Mouse (Mus musculus): Measurements from ENCODE around the gene Rbfox3. TPM values are rescaled to one million over a fixed set of nuclear protein-coding genes. Genes with fewer than 3 reads are reported as not detected.
A peak's percentile ranks its signal among the peaks of the same experiment; 100 is the strongest.

The Rbfox3 gene
- total RNA-seq, 2 experiments from 2014 or later, result 0.10 TPM; not detected in 1

- DNase-seq, result no peak
Measured at GRCm38 (mm10) chr11:118755003-118755402, 156.4 kb downstream of the Rbfox3 start.

DNA sequence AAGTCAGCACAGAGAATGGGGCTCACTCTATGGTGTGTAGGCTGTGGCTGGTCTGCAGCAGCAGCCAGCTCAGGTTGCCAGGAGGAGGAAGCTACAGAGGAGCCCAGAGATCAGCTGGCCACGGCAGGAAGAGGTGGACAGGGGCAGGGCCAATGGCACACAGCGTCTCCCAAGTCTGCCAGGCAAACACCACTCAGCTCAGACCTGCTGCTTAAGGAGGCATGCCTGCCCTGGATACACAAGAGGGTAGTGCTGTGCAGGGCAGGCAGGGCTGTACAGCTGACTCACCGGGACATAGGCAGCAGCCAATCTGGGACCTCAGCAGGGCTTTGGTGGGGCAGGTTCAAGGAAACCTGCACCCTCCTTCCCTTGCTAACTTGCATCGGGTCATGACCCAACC is 156.9 kb downstream of the Rbfox3 start:
- DNase-seq, result no peak

DNA sequence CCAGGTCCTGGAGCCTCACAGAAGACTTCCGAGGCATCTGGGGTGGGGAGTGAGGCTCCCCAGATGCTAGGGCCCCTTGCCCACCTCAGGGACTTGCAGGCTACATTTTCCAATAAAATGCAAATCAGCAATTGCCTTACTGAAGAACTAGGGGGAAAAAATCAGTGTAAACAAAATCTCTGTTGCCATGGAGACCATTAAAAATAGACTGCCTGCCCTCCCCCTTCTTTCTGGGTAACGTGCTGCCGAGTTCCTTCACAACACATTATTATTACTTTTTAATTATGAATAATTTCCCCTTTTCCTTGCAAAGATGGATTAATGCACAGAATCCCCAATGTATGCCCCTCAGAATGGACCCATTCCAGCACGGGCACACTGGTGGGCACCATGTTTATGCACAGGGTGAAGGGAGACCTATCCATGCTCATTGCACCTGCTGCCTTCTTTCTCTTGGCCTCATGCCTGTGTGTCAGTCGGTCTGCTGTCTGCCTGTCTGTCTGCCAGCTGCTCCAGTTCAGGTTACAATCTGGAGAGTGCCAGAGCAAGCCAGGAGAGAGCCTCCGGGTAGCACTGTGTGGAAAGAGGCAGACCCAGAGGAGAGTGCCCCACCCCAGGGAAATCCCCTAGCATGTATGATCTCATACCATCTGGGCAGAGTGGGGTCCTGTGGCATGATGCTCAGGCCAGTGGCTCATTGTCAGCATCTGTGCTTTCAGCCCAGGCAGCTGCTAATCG is 159.3 kb downstream of the Rbfox3 start:
- DNase-seq, result no peak

GRCm38 (mm10) chr11:118750745-118751330 is 160.6 kb downstream of the Rbfox3 start:
- DNase-seq, result no peak

DNA sequence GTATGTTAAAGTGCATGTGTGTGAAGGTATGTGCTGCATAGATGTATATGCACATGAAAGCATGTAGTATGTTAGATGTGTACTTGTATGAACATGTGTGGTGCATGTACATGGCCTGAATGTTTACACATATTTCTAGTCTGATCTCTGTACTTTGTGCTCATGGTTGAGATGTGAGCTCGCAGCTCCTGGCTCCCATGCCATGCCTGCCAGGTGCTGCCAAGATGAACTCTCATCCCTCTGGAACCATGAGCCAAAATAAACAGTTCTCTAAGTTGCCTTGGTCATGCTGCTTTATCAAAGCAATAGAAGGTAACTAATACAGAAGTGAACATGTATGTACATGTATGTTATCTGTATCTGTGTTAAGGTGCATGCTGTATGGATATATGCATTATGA is 161.9 kb downstream of the Rbfox3 start:
- DNase-seq, result no peak

- DNase-seq, result peak; percentile 40 to 49
Measured at GRCm38 (mm10) chr11:118748622-118749021, 162.8 kb downstream of the Rbfox3 start.

DNA sequence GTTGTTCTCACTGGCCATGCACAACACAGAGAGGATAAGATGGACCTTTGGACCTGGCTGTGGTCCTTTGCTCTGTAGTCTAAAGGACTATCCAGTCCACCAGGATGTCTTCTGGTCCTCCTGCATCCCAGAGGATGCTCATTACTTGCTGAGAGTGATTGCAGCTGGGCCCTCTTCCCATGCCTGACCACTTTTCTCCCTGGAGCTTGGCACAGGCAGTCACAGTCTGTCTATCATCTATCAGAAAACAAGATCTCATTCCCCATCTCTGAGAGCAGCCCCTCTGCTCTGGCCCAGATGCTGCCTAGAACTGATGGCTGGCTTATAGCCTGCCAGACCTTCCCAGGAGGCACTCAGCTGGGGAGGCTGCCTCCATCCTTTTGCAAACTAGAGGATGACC is 166.1 kb downstream of the Rbfox3 start:
- DNase-seq, result no peak

DNA sequence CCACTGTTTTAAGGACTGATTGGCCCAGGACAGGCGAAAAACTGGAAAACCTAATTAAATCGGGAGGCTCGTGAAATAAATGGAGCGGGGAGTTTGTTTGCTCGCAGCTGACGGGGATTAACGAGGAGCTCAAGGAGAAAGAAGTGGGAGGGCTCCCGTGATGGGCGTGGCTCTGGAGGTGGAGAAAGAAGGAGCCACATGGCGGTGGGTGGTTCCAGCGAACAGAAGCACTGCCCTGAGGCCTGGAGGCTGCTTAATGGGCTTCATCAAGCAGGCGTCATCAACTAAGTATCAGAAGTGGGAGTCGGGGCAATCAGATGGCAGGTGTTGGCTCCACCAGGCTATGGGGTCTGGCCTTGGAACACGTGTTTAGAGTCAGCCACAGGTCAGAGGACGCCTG is 166.6 kb downstream of the Rbfox3 start:
- DNase-seq, result peak; percentile 60 to 66

- peak; percentile 52 to 72 for DNase-seq
Measured at GRCm38 (mm10) chr11:118742762-118743161, 168.6 kb downstream of the Rbfox3 start.

GRCm38 (mm10) chr11:118741262-118741661 is 170.1 kb downstream of the Rbfox3 start:
- DNase-seq, result peak in 1 of 2 experiments; percentile 23

DNA sequence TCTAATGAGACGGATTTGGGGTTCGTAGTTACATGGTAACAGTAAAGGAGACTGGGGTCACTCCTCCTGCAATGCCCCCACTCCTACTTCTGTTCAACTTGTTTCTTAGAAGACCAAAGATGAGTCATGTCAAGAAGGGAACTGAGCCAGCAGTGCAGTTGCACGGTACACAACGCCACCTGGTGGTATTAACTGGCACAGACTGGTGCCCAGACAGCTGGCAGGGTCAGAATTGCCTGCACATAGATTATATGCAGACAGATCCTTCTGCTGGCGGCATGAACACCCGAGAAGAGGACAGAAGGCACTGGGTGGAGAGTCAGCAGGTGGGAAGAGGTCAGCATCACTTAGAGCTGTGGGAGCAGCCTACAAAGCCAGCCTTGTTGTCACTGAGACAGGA is 171.4 kb downstream of the Rbfox3 start:
- peak; percentile 72 to 84 for DNase-seq

DNA sequence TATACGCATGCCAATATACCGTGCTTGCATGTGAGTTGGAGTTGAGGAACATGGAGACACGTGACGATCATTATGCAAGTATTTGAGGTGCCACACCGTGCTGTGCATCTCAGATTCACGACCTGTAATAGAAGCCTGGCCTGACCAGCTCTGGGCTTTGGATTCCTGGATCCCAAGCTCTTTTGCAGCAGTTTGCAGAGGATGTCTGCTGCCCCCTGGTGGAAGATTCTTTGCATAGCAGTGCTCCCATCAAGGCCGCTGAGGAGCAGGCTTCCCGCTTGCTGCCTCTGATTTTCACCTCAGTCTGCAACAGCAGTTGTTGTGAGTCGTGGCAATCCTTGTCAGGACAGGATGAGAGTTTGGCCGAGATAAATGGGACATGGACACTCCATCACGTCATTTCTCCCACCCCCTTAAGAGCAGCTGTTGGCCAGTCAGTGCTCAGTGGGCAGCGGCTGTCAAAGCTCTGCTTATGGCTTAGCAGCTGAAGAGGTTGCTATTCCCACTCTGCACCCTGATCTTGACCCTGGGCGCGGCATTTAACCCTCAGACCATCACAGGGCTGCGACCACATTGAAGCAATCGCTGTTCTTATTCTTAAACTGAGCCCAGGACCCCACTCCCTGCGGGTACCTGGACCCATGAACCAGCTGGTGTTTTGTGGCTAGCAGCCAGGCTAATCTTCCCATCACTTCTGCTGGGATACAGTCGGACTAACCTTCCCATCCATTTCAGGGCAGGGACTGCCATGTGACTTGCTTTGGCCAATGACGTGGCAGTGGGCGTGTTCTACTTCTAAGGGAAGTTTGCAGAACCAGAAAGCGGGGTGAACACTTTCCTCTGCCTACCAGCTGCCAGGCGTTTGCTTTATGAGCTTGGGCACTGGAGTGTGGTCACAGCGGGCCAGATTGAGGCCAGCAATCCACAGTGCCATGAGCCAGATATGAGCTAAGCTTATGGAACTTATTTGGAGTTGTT is 172.3 kb downstream of the Rbfox3 start:
- peak; percentile 81 to 92 for DNase-seq

GRCm38 (mm10) chr11:118738323-118738722 is 173.1 kb downstream of the Rbfox3 start:
- DNase-seq, result no peak

DNA sequence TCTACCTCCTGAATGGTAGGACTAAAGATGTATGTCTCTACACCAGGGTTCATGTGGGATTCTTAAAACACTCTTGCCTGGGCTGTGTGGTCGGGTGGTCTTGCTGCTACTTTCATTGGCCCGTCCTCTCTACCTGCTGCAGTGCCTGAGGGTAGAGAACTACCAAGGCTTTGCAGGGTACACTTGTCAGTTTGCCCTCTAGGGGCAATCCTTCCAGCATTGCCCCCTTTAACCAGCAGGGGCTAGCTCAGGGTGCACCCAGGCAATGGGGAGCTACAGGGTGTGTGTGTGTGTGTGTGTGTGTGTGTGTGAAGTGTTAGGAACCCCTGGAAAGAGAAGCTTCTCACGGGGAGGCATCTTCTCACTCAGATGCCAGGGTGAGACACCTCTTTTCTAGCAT is 173.6 kb downstream of the Rbfox3 start:
- DNase-seq, result no peak

DNA sequence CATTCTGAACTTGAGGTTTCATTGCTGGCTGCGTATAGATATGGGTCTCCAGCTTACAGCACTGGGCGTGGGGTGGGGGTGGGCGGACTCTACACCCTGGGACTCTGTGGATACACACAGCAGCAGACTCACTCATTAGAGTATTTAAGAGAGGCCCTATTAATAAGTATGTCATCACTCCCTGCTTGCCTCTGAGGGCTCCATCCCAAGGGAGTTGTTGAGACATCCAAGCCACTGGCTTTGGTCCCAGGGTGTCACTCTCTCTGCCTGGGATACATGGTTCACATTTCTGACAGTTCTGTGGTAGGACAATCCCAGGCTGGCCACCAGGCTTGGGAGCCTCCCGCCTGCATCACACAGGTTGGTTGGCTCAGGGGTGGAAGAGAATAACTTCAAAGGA is 174.4 kb downstream of the Rbfox3 start:
- peak in 1 of 2 experiments; percentile 9 for DNase-seq

GRCm38 (mm10) chr11:118731655-118732054 is 179.7 kb downstream of the Rbfox3 start:
- DNase-seq, result no peak

DNA sequence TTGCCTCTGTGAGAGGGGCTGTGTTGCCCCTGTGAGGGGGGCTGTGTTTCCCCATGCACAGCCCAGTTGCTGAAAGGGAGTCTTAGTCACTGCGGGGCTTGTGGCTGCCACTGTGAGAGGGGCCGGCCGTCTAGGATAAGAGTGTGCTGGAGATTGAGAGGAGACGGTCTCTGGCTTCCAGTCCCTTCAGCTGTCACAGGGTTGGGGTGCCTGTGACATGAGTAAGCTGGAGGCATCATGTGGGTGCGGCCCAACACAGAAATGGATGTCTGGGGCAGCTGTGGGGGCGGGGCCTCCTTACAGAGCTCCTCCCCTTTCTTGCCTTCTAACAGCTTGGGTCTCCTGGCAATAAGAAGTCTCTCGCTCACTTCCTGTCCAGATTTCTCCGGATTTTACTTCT is 182.0 kb downstream of the Rbfox3 start:
- DNase-seq, result peak; percentile 49 to 64

DNA sequence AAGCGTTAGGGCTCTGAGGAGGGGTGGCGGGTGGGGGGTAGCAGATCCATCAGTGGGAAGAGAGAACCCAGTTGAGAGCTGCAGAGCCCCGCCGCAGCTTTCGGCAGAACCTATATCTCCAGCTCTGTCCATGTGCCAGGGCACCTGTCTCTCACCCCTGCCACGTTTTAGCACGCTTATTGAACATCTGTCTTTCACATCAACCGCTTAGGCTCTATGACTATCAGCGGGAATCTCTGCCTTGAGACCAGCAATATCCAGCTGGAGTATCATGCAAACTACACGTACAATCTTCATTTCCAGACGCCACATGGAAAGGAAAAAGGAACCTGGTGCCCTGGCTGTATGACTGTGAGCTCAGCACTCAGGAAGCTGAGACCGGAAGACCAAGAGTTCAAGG is 182.6 kb downstream of the Rbfox3 start:
- peak; percentile 9 to 13 for DNase-seq

DNA sequence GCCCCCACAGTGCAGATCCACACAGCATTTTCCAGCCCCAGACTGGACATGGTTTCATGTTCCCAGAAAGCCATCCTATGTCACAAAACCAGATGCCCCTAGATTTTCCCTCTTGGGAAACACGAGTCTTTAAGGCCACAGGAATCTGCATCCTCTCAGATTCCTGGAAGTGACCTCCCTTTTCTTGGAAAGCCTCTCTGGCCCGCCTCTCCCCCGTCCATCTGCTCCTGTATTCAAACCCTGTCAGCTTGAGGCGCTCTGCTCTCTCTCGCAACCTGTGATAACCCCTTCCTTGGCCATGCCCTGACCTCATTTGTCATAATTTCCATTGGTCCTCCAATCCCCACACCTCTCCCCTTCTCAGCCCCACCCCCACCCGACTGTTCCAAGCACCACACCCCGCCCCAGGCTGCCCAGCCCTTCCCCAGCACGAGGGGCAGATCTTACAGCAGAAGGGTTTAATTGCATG is 183.3 kb downstream of the Rbfox3 start:
- DNase-seq, result peak; percentile 35 to 63

GRCm38 (mm10) chr11:118726430-118726829 is 185.0 kb downstream of the Rbfox3 start:
- no peak for DNase-seq

- DNase-seq, result no peak
Measured at GRCm38 (mm10) chr11:118724423-118724822, 187.0 kb downstream of the Rbfox3 start.

GRCm38 (mm10) chr11:118723166-118723565 is 188.2 kb downstream of the Rbfox3 start:
- no peak for DNase-seq

GRCm38 (mm10) chr11:118721898-118722297 is 189.5 kb downstream of the Rbfox3 start:
- DNase-seq, result no peak

Data from heart, adult 18-20 months (tissue).